8 mouse cellular contexts compared by ENCODE assay signal in the genomic region with DNA sequence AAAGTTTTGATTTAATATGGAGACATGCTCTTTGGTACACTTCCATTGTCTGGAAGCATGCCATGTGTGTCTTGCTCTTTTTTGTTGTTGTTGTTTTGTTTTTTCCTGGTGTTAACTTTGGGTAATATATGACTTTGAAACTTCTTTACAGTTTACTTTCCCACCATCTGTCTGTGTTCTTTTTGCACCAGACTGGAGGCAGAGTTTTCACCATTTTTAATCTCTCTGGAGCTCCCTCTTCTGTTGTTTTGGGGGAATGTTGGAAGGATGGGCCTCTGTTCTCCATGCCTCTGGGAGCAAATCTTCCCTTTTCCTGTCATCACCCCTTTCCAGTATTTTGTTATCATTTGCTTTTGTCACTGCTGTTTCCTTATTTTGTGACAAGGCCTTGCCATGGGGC.
DNase-seq lines count a peak whose midpoint lies in the region.
"Had no signal": no experiment of that assay in that cellular context is flagged by ENCODE, and none has a peak within 500 bp of the region (broad histone marks: within the 10 kb centered on the region; RNA-seq: fewer than 3 reads in every experiment).

No protein-coding gene starts in this region.

- peak; percentile 11 for DNase-seq in gastrocnemius, adult 18-20 months (ENCODE audit: low spot score)
- no peak for DNase-seq in gastrocnemius, adult 8-10 months (ENCODE audit: low spot score in 2 of 2)
- peak; percentile 15 for DNase-seq in left cerebral cortex, adult 11 months (ENCODE audit: low spot score)
- no peak for DNase-seq in left cerebral cortex, postnatal 4 days
- DNase-seq in 3T3-L1 (ENCODE audit: low read depth, low spot score), result peak; percentile 74
- DNase-seq in Muller cell, postnatal 12 days (ENCODE audit: inconsistent ontology term), result peak; percentile 20
- no peak for DNase-seq in testis, postnatal 14 days (ENCODE audit: low spot score)
- DNase-seq: gastrocnemius, postnatal 36 days had no signal

- intact Hi-C loops in left cerebral cortex, postnatal 4 days (cut with DNase I), result no loop called here

Comparison
In these comparisons a context has a peak if more than half of its experiments do, and no peak if none do; other contexts are left out.
1. DNase-seq: peak in gastrocnemius, adult 18-20 months (single experiment), left cerebral cortex, adult 11 months (single experiment), 3T3-L1 (single experiment) and Muller cell, postnatal 12 days (single experiment); none in gastrocnemius, adult 8-10 months (0 of 2), left cerebral cortex, postnatal 4 days (single experiment) and testis, postnatal 14 days (single experiment).